7 mouse cellular contexts compared by ENCODE assay signal in genomic region chr10:100487097-100487978, GRCm38 (mm10). TPM values are rescaled to one million over a fixed set of nuclear protein-coding genes. Genes with fewer than 3 reads are reported as not detected.
A peak's percentile ranks its signal among the peaks of the same experiment; 100 is the strongest.
DNase-seq lines count a peak whose midpoint lies in the region; ATAC-seq and TF ChIP-seq lines count a peak whose summit lies in the region.

Gene Tmtc3, minus strand, starts transcription at chr10:100487350.
Gene Cep290, plus strand, starts transcription at chr10:100487558.

- H3K27ac ChIP-seq in embryonic facial prominence, embryonic 13.5 days = peak within 1 kb of the TSS; percentile 78
- H3K27ac ChIP-seq in kidney, adult 2 months (ENCODE audit: insufficient read depth, low read depth, low read length) = peak within 1 kb of the TSS; percentile 46; the same call in 1 of the 2 replicates
- H3K27ac ChIP-seq in limb, embryonic 12.5 days = peak within 1 kb of the TSS; percentile 81
- H3K27ac ChIP-seq in midbrain, embryonic 15.5 days = peak within 1 kb of the TSS; percentile 79
- H3K27ac ChIP-seq in spleen, adult 2 months (ENCODE audit: insufficient read depth, low read length) = peak within 1 kb of the TSS; percentile 13; the same call in 1 of the 2 replicates

- H3K4me1 ChIP-seq in embryonic facial prominence, embryonic 13.5 days = peaks cover 11% of the 10 kb centered on the region
- no peaks in the 10 kb centered on the region for H3K4me1 ChIP-seq in kidney, adult 2 months (ENCODE audit: control insufficient read depth, insufficient read depth, low read length)
- H3K4me1 ChIP-seq in limb, embryonic 12.5 days (replicated peaks) = 0 out of 2 replicates have a peak, but pooled peaks cover 2% of the 10 kb centered on the region
- peaks cover 9% of the 10 kb centered on the region for H3K4me1 ChIP-seq in midbrain, embryonic 15.5 days
- H3K4me1 ChIP-seq in spleen, adult 2 months (ENCODE audit: control insufficient read depth, insufficient read depth, insufficient read length) = no peaks in the 10 kb centered on the region

- no peaks in the 10 kb centered on the region for H3K36me3 ChIP-seq in embryonic facial prominence, embryonic 13.5 days
- no peaks in the 10 kb centered on the region for H3K36me3 ChIP-seq in kidney, adult 2 months (ENCODE audit: control insufficient read depth, insufficient read depth, low read length)
- H3K36me3 ChIP-seq in limb, embryonic 12.5 days = peaks cover 9% of the 10 kb centered on the region; the same call in 1 of the 2 replicates
- no peaks in the 10 kb centered on the region for H3K36me3 ChIP-seq in midbrain, embryonic 15.5 days (replicated peaks)
- H3K36me3 ChIP-seq in spleen, adult 2 months (ENCODE audit: control insufficient read depth, insufficient read depth, low read length) = no peaks in the 10 kb centered on the region

- H3K9me3 ChIP-seq in embryonic facial prominence, embryonic 13.5 days = no peaks in the 10 kb centered on the region
- no peaks in the 10 kb centered on the region for H3K9me3 ChIP-seq in limb, embryonic 12.5 days
- no peaks in the 10 kb centered on the region for H3K9me3 ChIP-seq in midbrain, embryonic 15.5 days

- DNase-seq in adrenal gland, postnatal 36 days = peak; percentile 95
- peak; percentile 97 to 98 for DNase-seq in heart, adult 18-20 months
- peak; percentile 99 for DNase-seq in kidney, adult 2 months
- DNase-seq in spleen, adult 2 months (ENCODE audit: low read depth in 1 of 2, low spot score in 2 of 2) = peak in 1 of 2 experiments; percentile 51

- H3K4me3 ChIP-seq in embryonic facial prominence, embryonic 13.5 days = peak within 1 kb of the TSS; percentile 83
- H3K4me3 ChIP-seq in kidney, adult 2 months (ENCODE audit: insufficient read depth, low read depth, low read length) = peak within 1 kb of the TSS; percentile 91
- peak within 1 kb of the TSS; percentile 74 for H3K4me3 ChIP-seq in limb, embryonic 12.5 days (replicated peaks)
- peak within 1 kb of the TSS; percentile 92 for H3K4me3 ChIP-seq in midbrain, embryonic 15.5 days
- H3K4me3 ChIP-seq in spleen, adult 2 months (ENCODE audit: extremely low read depth, insufficient read depth, insufficient read length) = peak within 1 kb of the TSS; percentile 82

- no peaks in the 10 kb centered on the region for H3K27me3 ChIP-seq in embryonic facial prominence, embryonic 13.5 days
- no peaks in the 10 kb centered on the region for H3K27me3 ChIP-seq in kidney, adult 2 months (replicated peaks; ENCODE audit: control insufficient read depth, insufficient read depth, low read length)
- no peaks in the 10 kb centered on the region for H3K27me3 ChIP-seq in limb, embryonic 12.5 days
- no peaks in the 10 kb centered on the region for H3K27me3 ChIP-seq in midbrain, embryonic 15.5 days (replicated peaks)
- H3K27me3 ChIP-seq in spleen, adult 2 months (ENCODE audit: control insufficient read depth, insufficient read depth, low read length) = no peaks in the 10 kb centered on the region

- WGBS in embryonic facial prominence, embryonic 13.5 days = under 1% methylated on average over 63 of the region's 63 CpGs
- under 1% methylated on average over 63 of the region's 63 CpGs for WGBS in kidney, adult 2 months
- under 1% methylated on average over 63 of the region's 63 CpGs for WGBS in limb, embryonic 12.5 days
- under 1% methylated on average over 63 of the region's 63 CpGs for WGBS in midbrain, embryonic 15.5 days
- under 1% methylated on average over 63 of the region's 63 CpGs for WGBS in spleen, adult 2 months

- H3K4me2 ChIP-seq in embryonic facial prominence, embryonic 13.5 days = peak within 1 kb of the TSS; percentile 77
- H3K4me2 ChIP-seq in limb, embryonic 12.5 days = peak within 1 kb of the TSS; percentile 81
- peak within 1 kb of the TSS; percentile 81 for H3K4me2 ChIP-seq in midbrain, embryonic 15.5 days

- peak; percentile 99 for ATAC-seq in embryonic facial prominence, embryonic 13.5 days (ENCODE audit: insufficient number of reproducible peaks, insufficient read depth, low FRiP score, low TSS enrichment, low read depth)
- ATAC-seq in limb, embryonic 12.5 days (ENCODE audit: insufficient number of reproducible peaks, insufficient read depth, low FRiP score, low TSS enrichment, low read depth) = peak; percentile 100
- peak; percentile 99 for ATAC-seq in midbrain, embryonic 15.5 days (replicated peaks)

- TF ChIP-seq CTCF in kidney, adult 2 months (conservative IDR thresholded peaks at IDR 0.05; ENCODE audit: insufficient read depth, insufficient read length, low read depth, low read length) = no peak
- TF ChIP-seq CTCF in spleen, adult 2 months (IDR thresholded peaks at IDR 0.05; ENCODE audit: extremely low read depth, insufficient read depth, insufficient read length, insufficient replicate concordance) = no peak

- H3K9ac ChIP-seq in embryonic facial prominence, embryonic 13.5 days = peak within 1 kb of the TSS; percentile 86
- H3K9ac ChIP-seq in limb, embryonic 12.5 days (replicated peaks) = peak within 1 kb of the TSS; percentile 78
- H3K9ac ChIP-seq in midbrain, embryonic 15.5 days = peak within 1 kb of the TSS; percentile 84

- TF ChIP-seq POLR2A in kidney, adult 2 months (IDR thresholded peaks at IDR 0.05; ENCODE audit: low read depth, low read length) = peak; percentile 15
- no peak for TF ChIP-seq POLR2A in spleen, adult 2 months (IDR thresholded peaks at IDR 0.05; ENCODE audit: low read depth, low read length)

RNA-seq across cellular contexts. Expression of gene Tmtc3, which starts in this region (rescaled TPM):
- 10 to 100 TPM; 24.4 to 25.8 TPM for total RNA-seq in adrenal gland, postnatal 36 days (2021)
- 22.4 and 23.4 TPM in 2 replicates for polyA plus RNA-seq in embryonic facial prominence, embryonic 13.5 days (2015; fragmentation: Nextera tagmentation; extraction: Ambion mirVana)
- 10 to 100 TPM; 14.1 to 17.2 TPM for total RNA-seq in heart, adult 18-20 months (2021)
- polyA plus RNA-seq in kidney, adult 2 months (2012; rRNA removed) = 6.8 and 8.3 TPM in 2 replicates
- 21.7 and 28.6 TPM in 2 replicates for polyA plus RNA-seq in limb, embryonic 12.5 days (2016; fragmentation: Nextera tagmentation; extraction: Ambion mirVana)
- polyA plus RNA-seq in midbrain, embryonic 15.5 days (2015; fragmentation: Nextera tagmentation; extraction: Ambion mirVana) = 10.0 and 11.5 TPM in 2 replicates
- 1.6 and 1.8 TPM in 2 replicates for polyA plus RNA-seq in spleen, adult 2 months (2012; rRNA removed)

RNA-seq across cellular contexts. Expression of gene Cep290, which starts in this region (rescaled TPM):
- 10 to 100 TPM; 10.7 to 11.0 TPM for total RNA-seq in adrenal gland, postnatal 36 days (2021)
- polyA plus RNA-seq in embryonic facial prominence, embryonic 13.5 days (2015; fragmentation: Nextera tagmentation; extraction: Ambion mirVana) = 7.6 TPM in 2 replicates
- total RNA-seq in heart, adult 18-20 months (2021) = 1 to 10 TPM; 3.3 to 4.7 TPM
- polyA plus RNA-seq in kidney, adult 2 months (2012; rRNA removed) = 0.49 and 0.89 TPM in 2 replicates
- 6.7 and 7.0 TPM in 2 replicates for polyA plus RNA-seq in limb, embryonic 12.5 days (2016; fragmentation: Nextera tagmentation; extraction: Ambion mirVana)
- polyA plus RNA-seq in midbrain, embryonic 15.5 days (2015; fragmentation: Nextera tagmentation; extraction: Ambion mirVana) = 6.3 and 6.9 TPM in 2 replicates
- 0.09 and 0.13 TPM in 2 replicates for polyA plus RNA-seq in spleen, adult 2 months (2012; rRNA removed)

Comparison
In these comparisons a context has a peak if more than half of its experiments do, and no peak if none do; other contexts are left out.
1. H3K27ac ChIP-seq: peak in every context shown above with its lines; median percentile 81 in limb, embryonic 12.5 days; 79 in midbrain, embryonic 15.5 days; 78 in embryonic facial prominence, embryonic 13.5 days; 46 in kidney, adult 2 months; 13 in spleen, adult 2 months.